Mouse (Mus musculus) intestine, postnatal 0 days (tissue): ENCODE measurements at regions not wholly inside any gene's neighbourhood (a gene's known extent, or its start where the extent isn't known, plus 50 kb on each side); places are given as distances from the start of the nearest gene placed in this dataset.

Source experiments
- ATAC-seq: fragments of 200-750 bp; cut with Nextera tagmentation; 2 replicates; pipeline ENCODE4 v1.8.0; 2017; ENCODE audit warnings: mild to moderate bottlenecking, moderate TSS enrichment, moderate library complexity
- H3K27ac ChIP-seq: fragments of 300-500 bp; sonication (generic); 2 replicates; pipeline ENCODE4 v1.5.1; 2014; ENCODE audit warnings: mild to moderate bottlenecking, low read depth, low read length, moderate library complexity
- H3K27me3 ChIP-seq: fragments of 300-500 bp; sonication (generic); replicated peaks from 2 replicates; pipeline ENCODE4 v1.6.1; 2014; ENCODE audit warnings: low read length, mixed read lengths; ENCODE audit not compliant: control insufficient read depth, insufficient read depth
- H3K36me3 ChIP-seq: fragments of 300-500 bp; sonication (generic); 2 replicates; pipeline ENCODE4 v1.6.1; 2014; ENCODE audit warnings: mild to moderate bottlenecking, moderate library complexity; ENCODE audit not compliant: control insufficient read depth, insufficient read depth
- H3K4me1 ChIP-seq: fragments of 300-500 bp; sonication (generic); replicated peaks from 2 replicates; pipeline ENCODE4 v1.6.1; 2014; ENCODE audit warnings: antibody characterized with exemption, low read length, mixed read lengths; ENCODE audit not compliant: control insufficient read depth, insufficient read depth
- H3K4me2 ChIP-seq: fragments of 300-500 bp; sonication (generic); replicated peaks from 2 replicates; pipeline ENCODE4 v1.6.1; 2014; ENCODE audit warnings: low read depth, mild to moderate bottlenecking, moderate library complexity
- H3K4me3 ChIP-seq: fragments of 300-500 bp; sonication (generic); 2 replicates; pipeline ENCODE4 v1.5.1; 2014; ENCODE audit warnings: low read depth, low read length
- H3K9ac ChIP-seq: fragments of 300-500 bp; sonication (generic); 2 replicates; pipeline ENCODE4 v1.6.1; 2014; ENCODE audit warnings: mild to moderate bottlenecking, low read depth, low read length
- H3K9me3 ChIP-seq: fragments of 300-500 bp; sonication (generic); 2 replicates; pipeline ENCODE4 v1.6.1; 2016; ENCODE audit warnings: mixed run types; ENCODE audit not compliant: control insufficient read depth
- CTCF ChIP-seq: sonication (generic); IDR thresholded peaks from 2 replicates; pipeline ENCODE4 v1.5.1; 2016; ENCODE audit warnings: low read depth, mild to moderate bottlenecking, control low read depth, antibody characterized with exemption, moderate library complexity
- WGBS: fragments of 180-500 bp; shearing (Covaris S2); extraction: QIAGEN DNeasy Blood & Tissue Kit; methylation state at CpG from one replicate; pipeline ENCODE4 v1.1.7; 2014; 5-methylcytosine and 5-hydroxymethylcytosine counted together

- Histone ChIP-seq H3K27me3 (no peaks in the 10 kb centered on the region), H3K36me3 (no peaks in the 10 kb centered on the region), H3K27ac (no peak overlapping the region), H3K9me3 (no peaks in the 10 kb centered on the region), H3K4me2 (no peak overlapping the region), H3K4me1 (no peaks in the 10 kb centered on the region), H3K4me3 (no peak overlapping the region), H3K9ac (no peak overlapping the region)
- 89% methylated on average over 8 of the region's 8 CpGs for WGBS
- TF ChIP-seq CTCF: no peak
- no peak for ATAC-seq
These were observed 61.4 kb upstream of the Zfp703 start for GRCm38 (mm10) chr8:26915731-26916130.

DNA sequence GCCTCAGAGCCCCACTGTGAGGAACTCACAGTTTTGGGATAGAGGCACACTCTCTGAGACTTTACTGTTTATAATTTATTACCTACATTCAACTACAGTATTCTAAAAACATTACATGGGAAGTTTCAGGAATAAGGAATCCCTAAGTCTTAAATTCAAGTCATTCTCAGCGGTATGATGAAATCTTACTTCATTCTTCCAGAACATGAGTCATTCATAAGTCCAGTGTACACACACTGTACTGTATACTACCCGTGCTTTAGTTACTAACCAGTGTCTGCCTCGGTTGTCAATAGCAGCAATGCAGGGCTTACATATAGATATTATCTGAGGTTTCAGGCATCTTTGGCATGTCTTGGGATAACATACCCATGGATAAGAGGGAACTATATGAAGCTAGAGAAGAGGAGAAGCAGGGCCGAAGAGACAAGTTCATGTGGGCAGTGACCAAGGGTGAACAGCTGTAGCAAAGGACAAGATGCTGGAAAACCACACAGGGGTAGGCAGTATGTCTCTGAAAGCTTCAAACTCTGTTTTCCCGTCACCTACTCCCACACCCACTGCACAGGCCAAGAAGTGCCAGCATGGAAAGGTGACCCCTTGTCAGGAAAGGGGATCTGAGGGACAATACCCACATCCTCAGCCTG is 55.5 kb upstream of the Zfp703 start:
- Histone ChIP-seq H3K9me3 (no peaks in the 10 kb centered on the region), H3K4me2 (no peak overlapping the region), H3K9ac (no peak overlapping the region), H3K36me3 (no peaks in the 10 kb centered on the region), H3K4me3 (no peak overlapping the region), H3K27ac (no peak overlapping the region), H3K27me3 (no peaks in the 10 kb centered on the region), H3K4me1 (no peaks in the 10 kb centered on the region)
- 85% methylated on average over 5 of the region's 5 CpGs for WGBS
- no peak for TF ChIP-seq CTCF
- ATAC-seq: no peak

DNA sequence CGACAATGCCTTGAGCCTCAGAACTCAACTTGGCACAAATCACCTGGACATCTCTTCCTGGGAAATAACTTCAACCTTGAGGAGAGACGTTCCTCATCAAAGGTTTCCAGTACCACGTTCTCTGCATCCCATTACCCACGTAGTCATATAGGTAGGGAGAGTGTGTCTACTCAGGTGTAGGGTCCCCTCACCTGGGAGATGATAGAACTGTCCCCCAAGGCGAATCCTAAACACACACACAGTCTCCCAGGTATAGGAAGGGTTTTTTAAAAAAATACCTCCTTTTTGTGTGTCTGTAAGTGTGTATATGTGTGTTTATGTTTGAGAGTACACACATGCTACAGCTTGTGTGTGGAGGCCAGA is 55.0 kb upstream of the Zfp703 start:
- Histone ChIP-seq H3K9ac (no peak overlapping the region), H3K9me3 (no peaks in the 10 kb centered on the region), H3K4me3 (no peak overlapping the region), H3K27me3 (no peaks in the 10 kb centered on the region), H3K27ac (no peak overlapping the region), H3K4me1 (no peaks in the 10 kb centered on the region), H3K36me3 (no peaks in the 10 kb centered on the region), H3K4me2 (no peak overlapping the region)
- no peak for ATAC-seq
- 88% methylated on average over 5 of the region's 5 CpGs for WGBS
- no peak for TF ChIP-seq CTCF

GRCm38 (mm10) chr8:26923166-26923565 is 54.0 kb upstream of the Zfp703 start:
- no peaks in the 10 kb centered on the region for H3K27me3 ChIP-seq
- H3K4me1 ChIP-seq: no peaks in the 10 kb centered on the region
- no peak overlapping the region for H3K4me3 ChIP-seq
- no peak for TF ChIP-seq CTCF
- no peaks in the 10 kb centered on the region for H3K9me3 ChIP-seq
- no peak overlapping the region for H3K9ac ChIP-seq
- no peak for ATAC-seq
- WGBS: 87% methylated on average over 8 of the region's 8 CpGs
- H3K27ac ChIP-seq: no peak overlapping the region
- no peaks in the 10 kb centered on the region for H3K36me3 ChIP-seq
- no peak overlapping the region for H3K4me2 ChIP-seq
